Mouse (Mus musculus): ENCODE data around the gene Tmem200b.

Tmem200b gene

GRCm38 (mm10) chr4:131910237-131910994 lies 11.2 kb upstream of the Tmem200b start:
- no peak for DNase-seq (ENCODE audit: low spot score in 2 of 2)

GRCm38 (mm10) chr4:131911521-131911920 lies 10.1 kb upstream of the Tmem200b start:
- DNase-seq (ENCODE audit: low spot score in 2 of 2): no peak

- DNase-seq (ENCODE audit: low spot score in 2 of 2): no peak
Measured at GRCm38 (mm10) chr4:131913526-131913925, 8.0 kb upstream of the Tmem200b start.

- no peak for DNase-seq (ENCODE audit: low spot score in 2 of 2)
Measured at GRCm38 (mm10) chr4:131914046-131914643, 7.4 kb upstream of the Tmem200b start.

GRCm38 (mm10) chr4:131914891-131915469 lies 6.6 kb upstream of the Tmem200b start:
- DNase-seq (ENCODE audit: low spot score in 2 of 2): no peak

- DNase-seq (ENCODE audit: low spot score in 2 of 2): no peak
Measured at GRCm38 (mm10) chr4:131915821-131916328, 5.7 kb upstream of the Tmem200b start.

- peak; percentile 80 to 86 for DNase-seq (ENCODE audit: low spot score in 2 of 2)
Measured at GRCm38 (mm10) chr4:131916425-131916824, 5.1 kb upstream of the Tmem200b start.

- DNase-seq (ENCODE audit: low spot score in 2 of 2): no peak
Measured at GRCm38 (mm10) chr4:131917010-131917555, 4.5 kb upstream of the Tmem200b start.

- DNase-seq (ENCODE audit: low spot score in 2 of 2): no peak
Measured at GRCm38 (mm10) chr4:131918026-131918533, 3.5 kb upstream of the Tmem200b start.

- DNase-seq (ENCODE audit: low spot score in 2 of 2): no peak
Measured at GRCm38 (mm10) chr4:131918711-131919500, 2.7 kb upstream of the Tmem200b start.

GRCm38 (mm10) chr4:131919506-131920140 lies 1.9 kb upstream of the Tmem200b start:
- DNase-seq (ENCODE audit: low spot score in 2 of 2): no peak

GRCm38 (mm10) chr4:131920141-131920594 lies 1.4 kb upstream of the Tmem200b start:
- DNase-seq (ENCODE audit: low spot score in 2 of 2): peak; percentile 46 to 78

GRCm38 (mm10) chr4:131920595-131921351 lies 798 bp upstream of the Tmem200b start:
- peak; percentile 65 to 74 for DNase-seq (ENCODE audit: low spot score in 2 of 2)

- DNase-seq (ENCODE audit: low spot score in 2 of 2): no peak
Measured at GRCm38 (mm10) chr4:131922404-131922803, 833 bp downstream of the Tmem200b start.

- peak in 1 of 2 experiments; percentile 54 for DNase-seq (ENCODE audit: low spot score in 2 of 2)
Measured at GRCm38 (mm10) chr4:131924096-131924810, 2.7 kb downstream of the Tmem200b start.

GRCm38 (mm10) chr4:131929146-131929545 lies 7.6 kb downstream of the Tmem200b start:
- DNase-seq (ENCODE audit: low spot score in 2 of 2): no peak

GRCm38 (mm10) chr4:131939459-131939858 lies 17.9 kb downstream of the Tmem200b start:
- DNase-seq (ENCODE audit: low spot score in 2 of 2): no peak

- DNase-seq (ENCODE audit: low spot score in 2 of 2): no peak
Measured at GRCm38 (mm10) chr4:131940846-131941245, 19.3 kb downstream of the Tmem200b start.

- DNase-seq (ENCODE audit: low spot score in 2 of 2): no peak
Measured at GRCm38 (mm10) chr4:131947848-131948247, 26.3 kb downstream of the Tmem200b start.

All from urinary bladder, postnatal 4 days (tissue).